Mouse (Mus musculus) kidney, adult 18-20 months (tissue): ENCODE measurements around the gene Tmem219.
A peak's percentile ranks its signal among the peaks of the same experiment; 100 is the strongest.
"Not testable (repeated sequence)": the region's sequence is repeated elsewhere in the genome, so short reads cannot be mapped to it uniquely, and the experiment has no call there.

ENCODE experiments used
- DNase-seq: peaks from one replicate; pipeline ENCODE4 v3.0.0; 2021

Tmem219 gene

GRCm38 (mm10) chr7:126921563-126921962, 1.2 kb downstream of the Tmem219 start:
- DNase-seq: peak; percentile 48

DNA sequence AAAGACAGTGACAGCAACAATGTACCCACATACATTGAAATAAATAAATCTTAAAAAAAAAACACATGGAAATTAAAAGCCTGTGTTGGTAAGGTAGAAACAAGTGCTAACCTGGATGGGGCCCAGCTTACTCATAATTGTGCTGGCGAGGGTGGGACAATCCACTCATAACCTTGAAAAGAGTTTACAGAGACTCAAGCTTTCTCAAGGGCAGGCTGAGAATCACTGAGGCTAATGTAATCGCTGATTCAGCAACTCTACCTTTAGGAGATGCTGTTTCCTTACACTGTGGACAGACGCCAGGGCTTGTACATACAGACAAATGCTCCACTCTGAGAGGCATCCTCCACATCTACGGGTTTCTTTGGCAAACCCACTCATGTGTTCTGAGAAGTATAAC, 2.7 kb downstream of the Tmem219 start:
- DNase-seq: no peak

- not testable (repeated sequence) for DNase-seq
Observed at GRCm38 (mm10) chr7:126918356-126918755, 4.4 kb downstream of the Tmem219 start.

DNA sequence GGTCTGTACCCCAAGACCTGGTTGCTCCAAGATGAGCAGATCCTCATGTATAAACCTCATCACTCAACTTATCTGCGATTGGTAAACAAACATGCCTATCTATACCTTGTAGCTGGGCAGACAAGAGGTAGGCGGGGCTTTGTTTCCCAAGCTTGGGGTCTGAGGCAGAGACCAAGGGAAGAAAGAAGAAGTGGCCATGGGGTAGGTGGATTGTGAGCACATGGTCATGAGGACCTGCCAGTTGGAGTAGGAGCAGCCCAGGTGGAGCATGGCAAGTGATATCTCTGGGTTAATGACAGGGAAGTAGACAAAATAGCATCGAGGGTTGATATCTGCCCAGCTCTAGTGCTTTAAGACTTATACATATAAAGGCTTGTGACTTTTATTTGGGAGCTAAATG, 7.9 kb downstream of the Tmem219 start:
- no peak for DNase-seq

DNA sequence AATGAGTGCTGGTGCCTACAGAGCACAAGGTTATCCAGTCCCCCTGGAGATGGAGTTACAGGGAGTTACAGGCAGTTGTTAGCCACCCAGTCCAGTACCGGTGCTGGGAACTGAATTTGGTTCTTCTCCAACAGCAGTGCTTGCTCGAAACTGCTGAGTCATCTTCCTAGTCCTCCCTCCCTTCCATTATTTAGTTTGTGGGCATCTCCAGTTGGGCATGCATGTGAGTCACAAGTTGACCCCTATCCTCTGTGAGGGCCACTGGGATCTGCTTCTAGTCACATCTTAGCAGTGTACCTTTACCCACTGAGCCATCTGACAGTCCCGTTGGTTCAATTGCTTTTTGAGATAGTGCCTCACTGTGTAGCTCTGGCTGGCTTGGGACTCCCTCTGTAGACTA, 17.1 kb downstream of the Tmem219 start:
- no peak for DNase-seq

- not testable (repeated sequence) for DNase-seq
Observed at GRCm38 (mm10) chr7:126899781-126900180, 22.9 kb downstream of the Tmem219 start.

DNA sequence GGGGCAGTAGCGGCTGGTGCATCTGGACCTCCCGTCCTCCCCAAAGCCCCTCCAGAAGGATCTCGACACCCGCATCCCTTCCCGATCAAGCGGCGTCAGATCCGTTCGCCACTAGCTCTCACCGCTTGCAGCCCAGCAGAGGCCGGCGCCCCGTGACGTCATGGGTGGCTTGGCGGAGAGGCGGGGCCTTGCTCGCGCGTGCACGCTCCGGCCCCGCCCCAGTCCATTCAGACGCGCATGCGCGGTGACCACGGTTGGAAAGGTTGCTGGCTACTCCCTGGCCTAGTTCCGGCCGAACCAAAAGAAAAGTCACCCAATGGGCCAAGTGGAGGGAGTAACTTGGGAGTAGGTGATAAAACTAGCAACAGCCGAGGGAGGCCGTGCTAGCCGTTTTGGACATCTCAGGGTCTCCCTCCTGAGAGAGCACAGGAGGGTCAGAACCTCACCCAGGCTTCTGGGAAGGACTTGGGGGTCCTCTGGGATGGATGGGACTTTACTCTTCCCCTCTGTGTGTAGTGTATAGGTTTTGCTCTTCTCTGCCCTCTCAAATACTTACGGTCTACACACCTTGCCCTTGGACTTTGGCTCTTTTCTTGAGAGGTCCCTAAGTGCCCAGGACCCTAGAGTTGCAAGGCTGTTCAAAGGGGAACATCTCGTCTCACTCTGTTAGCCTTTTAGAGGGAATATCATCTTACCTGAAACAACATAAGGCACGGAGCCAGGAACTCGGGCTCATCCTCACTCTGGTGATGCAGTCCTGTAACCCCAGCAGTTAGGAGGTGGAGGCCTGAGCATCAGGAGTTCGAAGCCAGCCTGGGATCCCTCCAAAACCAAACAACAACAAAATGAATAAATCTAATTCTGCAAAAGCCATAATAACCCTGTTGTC, 24.4 kb downstream of the Tmem219 start:
- peak; percentile 97 for DNase-seq

DNA sequence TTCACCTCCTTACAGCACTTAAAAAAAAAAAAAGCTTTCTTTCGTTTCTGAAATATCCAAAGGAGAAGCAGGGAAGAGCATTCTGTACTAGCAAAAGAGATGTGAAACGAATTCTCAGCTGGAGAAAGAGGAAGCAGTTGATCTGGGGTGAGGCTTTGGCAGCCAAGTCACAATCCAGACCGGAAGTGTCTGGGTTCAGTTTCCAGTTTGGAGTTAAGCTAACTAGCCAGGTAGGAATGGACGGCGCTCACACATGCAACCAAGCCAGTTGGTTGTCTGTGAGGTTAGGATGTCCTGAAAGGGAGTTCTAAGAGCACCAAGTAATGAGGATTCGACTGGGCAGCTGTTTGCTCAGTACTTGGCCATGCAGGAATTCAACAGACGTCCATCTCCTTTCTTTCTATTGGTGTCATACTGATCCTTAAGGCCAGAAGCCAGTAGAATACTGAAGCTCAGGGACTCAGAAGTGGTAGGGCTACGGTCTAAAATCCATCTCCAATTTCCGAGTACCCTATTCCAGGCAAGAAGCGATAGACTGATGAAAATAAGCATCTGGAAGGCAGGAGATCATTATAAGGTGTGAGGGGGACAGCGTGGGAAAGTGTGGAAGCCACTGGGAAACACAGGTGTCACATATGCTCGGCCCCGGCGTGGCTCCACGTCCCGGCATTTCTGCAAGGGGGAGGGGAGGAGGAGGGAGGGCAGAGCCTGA, 25.2 kb downstream of the Tmem219 start:
- DNase-seq: no peak

DNA sequence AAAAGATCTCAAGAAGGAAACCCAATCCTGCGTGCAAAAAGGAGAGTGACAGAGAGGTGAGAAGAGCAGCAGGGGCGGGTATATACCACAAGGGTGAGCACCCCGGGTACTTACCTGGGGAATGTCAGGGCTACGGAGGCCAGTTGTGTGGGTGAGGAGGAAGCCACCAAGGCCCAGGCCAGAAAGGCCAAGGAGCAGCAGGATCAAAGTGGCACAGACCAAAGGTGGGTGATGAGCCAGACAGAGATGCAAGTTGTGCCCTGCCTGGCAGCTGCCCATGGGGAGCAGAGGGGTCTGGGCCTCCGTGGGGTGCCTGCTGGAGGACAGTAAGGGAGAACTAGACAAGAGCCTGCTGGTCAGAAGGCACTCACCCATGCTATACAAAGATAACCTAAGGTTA, 25.8 kb downstream of the Tmem219 start:
- DNase-seq: no peak

DNA sequence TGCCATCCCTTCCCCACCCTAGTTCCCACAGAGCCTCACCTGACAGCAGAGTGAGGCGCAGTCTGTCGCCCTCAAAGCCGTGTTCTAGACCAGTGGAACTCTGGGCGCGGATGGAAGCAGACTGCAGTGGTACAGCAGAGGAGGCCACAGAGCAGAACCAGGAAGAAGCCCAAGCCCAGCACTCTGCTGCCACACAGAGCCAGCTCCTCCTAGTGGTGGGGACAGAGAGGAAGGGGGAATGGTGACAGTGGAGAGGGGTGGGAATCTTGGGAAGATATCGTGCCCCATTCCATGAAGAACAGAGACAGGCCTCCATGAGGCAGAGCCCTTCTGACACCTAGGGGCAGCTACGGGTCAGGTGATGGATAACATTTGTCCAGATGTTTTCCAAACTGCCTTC, 33.9 kb downstream of the Tmem219 start:
- DNase-seq: peak; percentile 34

DNA sequence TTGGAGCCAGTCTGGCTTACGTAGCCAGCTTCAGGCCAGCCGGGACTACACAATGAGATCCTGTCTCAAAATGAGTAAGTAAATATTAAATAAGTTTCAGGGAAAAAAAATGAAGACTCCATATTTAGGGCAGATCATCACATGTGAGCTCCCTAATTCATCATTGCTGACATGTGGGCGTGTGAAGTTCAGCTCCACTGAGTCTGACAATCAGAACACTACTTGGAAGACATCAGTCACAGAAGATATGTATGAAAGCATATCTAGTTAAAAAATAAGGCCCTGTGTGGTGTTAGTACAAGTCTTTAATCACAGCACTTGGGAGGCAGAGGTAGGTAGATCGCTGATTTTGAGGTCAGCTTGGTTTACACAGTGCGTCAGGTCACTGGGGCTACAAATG, 35.4 kb downstream of the Tmem219 start:
- no peak for DNase-seq

GRCm38 (mm10) chr7:126884286-126885164, 38.2 kb downstream of the Tmem219 start, which contains the start of gene Taok2:
TSS of gene Taok2 (minus strand) at chr7:126884703.
- peak; percentile 98 for DNase-seq

DNA sequence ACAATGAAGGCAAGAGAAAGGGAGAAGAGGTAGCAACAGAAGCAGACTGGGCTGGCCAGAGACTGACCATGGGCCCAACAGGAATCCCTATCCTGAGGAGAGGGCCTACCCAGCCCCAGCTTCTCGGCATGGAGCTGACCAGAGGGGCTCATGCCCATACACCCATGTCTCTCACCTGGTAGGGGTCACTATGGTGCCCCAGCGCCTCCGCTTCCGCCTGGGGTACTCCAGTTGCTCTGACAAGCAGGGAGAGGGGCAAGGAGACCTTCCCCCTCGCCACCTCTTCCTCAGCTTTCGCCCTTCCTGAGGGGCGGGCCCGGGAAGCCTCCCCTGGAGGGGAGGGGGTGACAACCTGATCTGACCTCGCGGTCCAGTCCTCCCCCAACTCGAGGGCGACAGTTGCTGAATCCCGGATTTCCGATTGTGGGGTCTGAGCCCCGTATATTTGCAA, 39.0 kb downstream of the Tmem219 start:
- DNase-seq: peak; percentile 32

DNA sequence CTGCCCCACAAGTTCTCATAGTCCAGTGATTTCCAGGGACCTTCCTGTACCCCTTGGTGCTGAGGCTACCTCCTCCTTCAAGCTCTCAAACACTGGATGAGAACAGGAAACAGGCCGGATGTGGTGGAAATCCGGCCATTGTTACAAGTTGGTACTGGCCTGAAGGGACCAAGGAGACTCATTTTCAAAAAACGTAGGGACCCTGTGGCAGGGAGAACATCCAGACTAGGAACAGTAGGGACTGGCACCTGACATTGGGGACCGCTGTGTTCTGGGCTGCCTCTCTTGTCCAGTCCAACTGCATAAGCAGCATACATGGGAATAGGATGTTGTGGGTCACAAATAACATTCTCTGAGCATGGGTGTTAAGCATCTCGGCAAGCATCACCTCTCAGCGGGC, 41.7 kb downstream of the Tmem219 start:
- peak; percentile 51 for DNase-seq

DNA sequence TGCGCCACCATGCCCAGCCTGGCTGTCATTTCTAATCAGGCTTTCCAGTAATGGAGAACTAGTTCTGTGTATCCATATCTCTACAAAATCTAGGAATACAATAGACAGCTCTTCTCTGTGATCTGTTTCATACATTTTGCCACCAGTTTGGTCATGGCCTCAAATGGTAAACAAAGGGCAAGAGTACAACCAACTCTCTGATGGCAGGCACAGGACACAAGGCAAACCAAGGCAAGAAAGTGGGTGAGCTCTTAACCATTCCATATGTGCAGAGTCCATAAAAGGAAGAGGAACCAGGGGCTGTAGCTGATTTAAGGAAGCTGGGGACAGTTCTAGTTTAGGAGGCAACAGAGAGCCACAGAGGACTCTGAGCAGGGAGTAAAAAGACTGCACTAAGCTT, 45.5 kb downstream of the Tmem219 start:
- no peak for DNase-seq

- DNase-seq: no peak
Observed at GRCm38 (mm10) chr7:126870520-126870891, 52.2 kb downstream of the Tmem219 start.

- no peak for DNase-seq
Observed at GRCm38 (mm10) chr7:126869780-126870519, 52.8 kb downstream of the Tmem219 start.

DNA sequence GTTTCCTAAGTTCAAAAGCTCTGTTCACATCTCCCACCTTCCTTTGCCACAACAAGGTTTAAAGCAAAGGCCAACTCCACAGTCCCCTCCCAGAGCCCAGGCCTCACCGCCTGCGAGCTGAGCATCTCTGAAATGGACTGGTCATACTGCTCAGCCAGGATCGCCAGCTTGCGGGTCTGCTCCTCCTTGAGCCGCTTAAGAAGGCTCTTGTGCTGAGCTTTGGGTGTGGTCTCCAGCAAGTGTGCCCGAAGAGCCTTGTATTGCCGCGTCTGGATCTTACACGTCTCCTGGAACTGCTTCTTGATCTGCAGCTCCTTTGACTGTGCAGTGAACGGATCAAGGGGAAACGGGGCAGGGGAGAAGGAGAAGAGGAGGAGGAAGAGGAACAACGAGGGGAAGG, 54.7 kb downstream of the Tmem219 start:
- DNase-seq: no peak

DNA sequence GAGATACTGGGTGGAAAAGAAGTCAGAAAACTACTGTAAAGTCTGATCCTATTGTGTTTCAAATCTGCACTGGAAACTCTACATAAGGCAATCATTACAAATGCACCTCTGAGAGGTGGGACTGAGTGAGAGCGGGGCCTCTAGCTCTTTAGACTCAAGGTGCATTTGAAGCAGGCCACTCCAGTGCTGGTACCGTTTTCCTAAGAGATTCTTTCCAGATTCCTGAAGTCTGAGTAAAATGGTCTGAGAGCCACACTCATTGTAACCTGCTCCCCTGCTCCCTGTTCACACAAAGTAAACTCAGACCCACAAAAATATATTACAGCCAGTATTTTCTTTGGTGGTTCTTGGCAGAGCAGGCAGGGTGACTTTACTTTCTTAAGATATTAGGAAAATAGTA, 55.2 kb downstream of the Tmem219 start:
- no peak for DNase-seq

- DNase-seq: no peak
Observed at GRCm38 (mm10) chr7:126863791-126864190, 58.9 kb downstream of the Tmem219 start.

- DNase-seq: peak; percentile 96
Observed at GRCm38 (mm10) chr7:126862147-126862784, 60.5 kb downstream of the Tmem219 start, which contains the start of gene Ino80e. TSS of gene Ino80e (minus strand) at chr7:126862377.
